Mouse (Mus musculus): ENCODE measurements around the gene Tssk2. TPM values are rescaled to one million over a fixed set of nuclear protein-coding genes. Genes with fewer than 3 reads are reported as not detected.

The Tssk2 gene
- polyA plus RNA-seq, 2 experiments: not detected

DNA sequence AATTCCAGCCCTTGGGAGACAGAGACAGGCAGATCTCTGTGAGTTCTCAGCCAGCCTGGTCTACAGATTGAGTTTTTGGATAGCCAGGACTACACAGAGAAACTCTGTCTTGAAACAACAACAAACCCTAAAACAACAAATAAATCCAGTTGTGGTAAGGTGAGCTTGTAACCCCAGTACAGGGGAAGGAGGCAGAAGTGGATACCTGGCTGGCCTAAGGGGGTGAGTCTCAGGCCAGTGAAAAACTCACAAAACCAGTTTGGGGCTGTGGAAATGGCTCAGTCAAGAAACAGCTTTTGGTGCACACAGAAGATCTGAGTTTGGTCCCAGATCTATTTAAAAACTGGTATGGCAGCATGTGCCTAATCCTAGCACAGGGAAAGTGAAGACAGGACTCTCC lies 16.2 kb upstream of the Tssk2 start:
- DNase-seq (ENCODE audit: low read depth in 3 of 3, low spot score in 3 of 3): no peak

DNA sequence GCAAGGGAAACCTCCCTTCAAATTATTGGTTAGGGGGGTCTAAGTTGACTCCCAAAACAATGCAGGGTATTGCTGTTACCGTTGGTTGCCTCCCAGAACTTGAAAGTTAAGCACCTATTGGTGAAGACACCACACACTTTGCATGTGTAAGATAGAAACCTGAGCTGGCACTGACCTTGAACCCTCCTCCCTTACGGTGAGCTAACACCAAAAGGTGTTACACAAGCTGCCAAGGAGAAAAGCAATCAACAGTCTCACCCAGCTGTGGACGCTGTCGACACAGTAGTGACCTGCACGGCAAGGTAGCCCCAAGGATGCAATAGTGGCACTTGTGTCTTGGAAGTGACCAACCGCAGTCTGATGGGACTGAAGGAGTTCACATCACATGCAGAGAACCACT lies 14.3 kb upstream of the Tssk2 start:
- peaks cover 0 to 6% of the 10 kb centered on the region in 2 experiments; a peak in 1 of 4 replicates for H3K4me1 ChIP-seq (replicated peaks; ENCODE audit: control insufficient read depth in 2 of 2, insufficient read depth in 2 of 2, low read length in 1 of 2)
- no peak for DNase-seq (ENCODE audit: low read depth in 3 of 3, low spot score in 3 of 3)
- no peak overlapping the region for H3K27ac ChIP-seq
- H3K4me2 ChIP-seq (ENCODE audit: low read depth): no peak overlapping the region
- TF ChIP-seq EP300 (IDR thresholded peaks at IDR 0.05; ENCODE audit: low read depth): no peak
- no peak for TF ChIP-seq CTCF (IDR thresholded peaks at IDR 0.05; ENCODE audit: low read depth)
- H3K27me3 ChIP-seq (ENCODE audit: control insufficient read depth, insufficient read depth, low read length): no peaks in the 10 kb centered on the region
- ATAC-seq (ENCODE audit: insufficient read depth): no peak
- H3K36me3 ChIP-seq (replicated peaks; ENCODE audit: control insufficient read depth, insufficient read depth, low read depth): no peaks in the 10 kb centered on the region; the same call in none of the 2 replicates
- 74% methylated on average over 6 of the region's 6 CpGs for WGBS (ENCODE audit: insufficient replicate concordance)
- no peak overlapping the region for H3K4me3 ChIP-seq (ENCODE audit: insufficient read depth in 1 of 2, low read depth in 2 of 2, low read length in 2 of 2)
- no peaks in the 10 kb centered on the region for H3K9me3 ChIP-seq (ENCODE audit: control insufficient read depth, low read length)
- no peak overlapping the region for H3K9ac ChIP-seq (replicated peaks)

More for the DNA sequence above, 16.2 kb upstream of the Tssk2 start:
- Histone ChIP-seq H3K4me3 (ENCODE audit: insufficient read depth in 1 of 2, low read depth in 2 of 2, low read length in 2 of 2) (no peak overlapping the region), H3K4me1 (replicated peaks; ENCODE audit: control insufficient read depth in 2 of 2, insufficient read depth in 2 of 2, low read length in 1 of 2) (peaks cover 0 to 6% of the 10 kb centered on the region in 2 experiments; a peak in 1 of 4 replicates), H3K4me2 (ENCODE audit: low read depth) (no peak overlapping the region), H3K27me3 (ENCODE audit: control insufficient read depth, insufficient read depth, low read length) (no peaks in the 10 kb centered on the region), H3K9ac (replicated peaks) (no peak overlapping the region), H3K36me3 (replicated peaks; ENCODE audit: control insufficient read depth, insufficient read depth, low read depth) (no peaks in the 10 kb centered on the region; the same call in none of the 2 replicates), H3K9me3 (ENCODE audit: control insufficient read depth, low read length) (no peaks in the 10 kb centered on the region; the same call in 1 of the 2 replicates), H3K27ac (no peak overlapping the region)
- no peak for ATAC-seq (ENCODE audit: insufficient read depth)
- TF ChIP-seq EP300 (IDR thresholded peaks at IDR 0.05; ENCODE audit: low read depth) (no peak), CTCF (IDR thresholded peaks at IDR 0.05; ENCODE audit: low read depth) (no peak)

- ATAC-seq (ENCODE audit: insufficient read depth): no peak
- Histone ChIP-seq H3K36me3 (replicated peaks; ENCODE audit: control insufficient read depth, insufficient read depth, low read depth) (no peaks in the 10 kb centered on the region), H3K27ac (0 out of 2 replicates have a peak overlapping the region, but pooled peaks have one; percentile 4), H3K4me3 (ENCODE audit: insufficient read depth in 1 of 2, low read depth in 2 of 2, low read length in 2 of 2) (peak overlapping the region; percentile 86 to 100), H3K9ac (replicated peaks) (peak overlapping the region; percentile 97), H3K9me3 (ENCODE audit: control insufficient read depth, low read length) (no peaks in the 10 kb centered on the region), H3K27me3 (ENCODE audit: control insufficient read depth, insufficient read depth, low read length) (no peaks in the 10 kb centered on the region), H3K4me1 (replicated peaks; ENCODE audit: control insufficient read depth in 2 of 2, insufficient read depth in 2 of 2, low read length in 1 of 2) (peaks cover 7 to 20% of the 10 kb centered on the region in 2 experiments), H3K4me2 (ENCODE audit: low read depth) (peak overlapping the region; percentile 90)
- DNase-seq (ENCODE audit: low read depth in 3 of 3, low spot score in 3 of 3): no peak
- WGBS (ENCODE audit: insufficient replicate concordance): 79% methylated on average over 6 of the region's 6 CpGs
- TF ChIP-seq EP300 (IDR thresholded peaks at IDR 0.05; ENCODE audit: low read depth) (no peak), CTCF (IDR thresholded peaks at IDR 0.05; ENCODE audit: low read depth) (no peak)
Observed at GRCm38 (mm10) chr16:17889689-17890341, 8.6 kb upstream of the Tssk2 start.

GRCm38 (mm10) chr16:17890342-17890727 lies 8.1 kb upstream of the Tssk2 start:
- 62% methylated on average over 2 of the region's 2 CpGs for WGBS (ENCODE audit: insufficient replicate concordance)
- no peaks in the 10 kb centered on the region for H3K36me3 ChIP-seq (replicated peaks; ENCODE audit: control insufficient read depth, insufficient read depth, low read depth)
- peak overlapping the region; percentile 86 to 100 for H3K4me3 ChIP-seq (ENCODE audit: insufficient read depth in 1 of 2, low read depth in 2 of 2, low read length in 2 of 2)
- H3K4me1 ChIP-seq (replicated peaks; ENCODE audit: control insufficient read depth in 2 of 2, insufficient read depth in 2 of 2, low read length in 1 of 2): peaks cover 7 to 20% of the 10 kb centered on the region in 2 experiments
- ATAC-seq (ENCODE audit: insufficient read depth) (no peak), DNase-seq (ENCODE audit: low read depth in 3 of 3, low spot score in 3 of 3) (no peak)
- peak overlapping the region; percentile 81 for H3K27ac ChIP-seq
- H3K27me3 ChIP-seq (ENCODE audit: control insufficient read depth, insufficient read depth, low read length): no peaks in the 10 kb centered on the region
- no peak for TF ChIP-seq EP300 (IDR thresholded peaks at IDR 0.05; ENCODE audit: low read depth)
- no peak for TF ChIP-seq CTCF (IDR thresholded peaks at IDR 0.05; ENCODE audit: low read depth)
- peak overlapping the region; percentile 90 for H3K4me2 ChIP-seq (ENCODE audit: low read depth)
- peak overlapping the region; percentile 97 for H3K9ac ChIP-seq (replicated peaks)
- H3K9me3 ChIP-seq (ENCODE audit: control insufficient read depth, low read length): no peaks in the 10 kb centered on the region

DNA sequence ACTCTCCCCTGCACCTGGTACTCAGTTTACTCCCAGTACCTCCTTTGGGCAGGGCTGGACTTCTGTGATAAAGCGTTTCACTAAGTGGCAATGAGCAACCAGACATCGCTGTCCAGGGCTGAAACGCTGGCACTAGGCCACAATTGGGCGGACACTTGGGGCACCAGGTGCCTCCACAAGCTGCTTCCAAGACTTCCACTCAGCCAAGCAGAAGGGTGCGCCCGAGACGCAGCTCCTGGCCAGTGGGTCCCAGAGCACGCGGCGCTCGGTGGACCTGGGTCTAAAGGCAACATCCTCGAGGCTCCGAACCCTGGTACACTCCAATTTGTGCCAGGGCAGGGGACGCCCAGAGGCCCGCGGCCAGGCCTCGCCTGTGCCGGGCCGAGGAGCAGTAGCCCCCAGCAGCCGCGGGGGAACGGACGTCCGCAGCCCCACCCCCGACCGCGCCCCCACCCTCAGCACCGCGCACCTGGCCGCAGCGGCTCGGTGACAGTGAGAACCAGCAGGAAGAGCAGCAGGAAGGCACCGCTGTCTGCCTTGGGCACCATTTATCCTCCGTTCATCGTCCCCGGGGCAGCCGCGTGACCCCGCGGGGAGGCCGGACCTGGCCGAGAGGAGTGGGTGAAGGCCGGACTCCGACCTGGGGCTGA lies 7.4 kb upstream of the Tssk2 start:
- Histone ChIP-seq H3K27me3 (ENCODE audit: control insufficient read depth, insufficient read depth, low read length) (no peaks in the 10 kb centered on the region), H3K4me1 (replicated peaks; ENCODE audit: control insufficient read depth in 2 of 2, insufficient read depth in 2 of 2, low read length in 1 of 2) (peaks cover 7 to 19% of the 10 kb centered on the region in 2 experiments), H3K4me3 (ENCODE audit: insufficient read depth in 1 of 2, low read depth in 2 of 2, low read length in 2 of 2) (peak overlapping the region; percentile 86 to 100), H3K9me3 (ENCODE audit: control insufficient read depth, low read length) (no peaks in the 10 kb centered on the region), H3K9ac (replicated peaks) (peak overlapping the region; percentile 97), H3K36me3 (replicated peaks; ENCODE audit: control insufficient read depth, insufficient read depth, low read depth) (no peaks in the 10 kb centered on the region), H3K27ac (peak overlapping the region; percentile 81), H3K4me2 (ENCODE audit: low read depth) (peak overlapping the region; percentile 90)
- DNase-seq (ENCODE audit: low read depth in 3 of 3, low spot score in 3 of 3): peak; percentile 46 to 53 (median 52)
- TF ChIP-seq CTCF (IDR thresholded peaks at IDR 0.05; ENCODE audit: low read depth) (no peak), EP300 (IDR thresholded peaks at IDR 0.05; ENCODE audit: low read depth) (no peak)
- under 1% methylated on average over 44 of the region's 44 CpGs for WGBS (ENCODE audit: insufficient replicate concordance)
- ATAC-seq (ENCODE audit: insufficient read depth): peak; percentile 63

Measured in liver, embryonic 14.5 days (tissue).